Mouse (Mus musculus) kidney, adult 9 months (tissue): ENCODE data around the gene Cfap57.

Source experiments
- DNase-seq: peaks from one replicate; pipeline ENCODE4 v3.0.0; 2022

The Cfap57 gene

GRCm38 (mm10) chr4:118620279-118620966, at the start of gene Cfap57, which contains the start of gene Ebna1bp2:
Cfap57 (minus strand) TSS chr4:118620777.
Ebna1bp2 (plus strand) TSS chr4:118620799.
- DNase-seq = peak; percentile 96

- no peak for DNase-seq
These were observed 38.1 kb upstream of the Cfap57 start, which contains the start of gene Olfr62 for GRCm38 (mm10) chr4:118658652-118659051. Olfr62 (plus strand) TSS chr4:118658952.

- peak; percentile 64 for DNase-seq
These were observed 24.7 kb upstream of the Cfap57 start for GRCm38 (mm10) chr4:118645234-118645633.

GRCm38 (mm10) chr4:118642346-118643190, 22.0 kb upstream of the Cfap57 start:
- no peak for DNase-seq

- no peak for DNase-seq
These were observed 9.7 kb upstream of the Cfap57 start for GRCm38 (mm10) chr4:118630261-118630660.

GRCm38 (mm10) chr4:118621781-118622180, 1.2 kb upstream of the Cfap57 start:
- DNase-seq = no peak

- no peak for DNase-seq
These were observed 367 bp upstream of the Cfap57 start for GRCm38 (mm10) chr4:118620967-118621320.

GRCm38 (mm10) chr4:118615412-118615811, 5.2 kb downstream of the Cfap57 start:
- no peak for DNase-seq

GRCm38 (mm10) chr4:118612619-118613018, 8.0 kb downstream of the Cfap57 start:
- DNase-seq = peak; percentile 41

- no peak for DNase-seq
These were observed 10.7 kb downstream of the Cfap57 start for GRCm38 (mm10) chr4:118609836-118610235.

- DNase-seq = no peak
These were observed 16.5 kb downstream of the Cfap57 start for GRCm38 (mm10) chr4:118604065-118604464.

- DNase-seq = no peak
These were observed 30.8 kb downstream of the Cfap57 start for GRCm38 (mm10) chr4:118589733-118590130.

GRCm38 (mm10) chr4:118589053-118589732, 31.4 kb downstream of the Cfap57 start:
- DNase-seq = no peak

- no peak for DNase-seq
These were observed 37.9 kb downstream of the Cfap57 start for GRCm38 (mm10) chr4:118582629-118583028.

GRCm38 (mm10) chr4:118581508-118581907, 39.1 kb downstream of the Cfap57 start:
- no peak for DNase-seq

GRCm38 (mm10) chr4:118579313-118579712, 41.3 kb downstream of the Cfap57 start:
- DNase-seq = peak; percentile 19

GRCm38 (mm10) chr4:118576097-118576496, 44.5 kb downstream of the Cfap57 start:
- DNase-seq = peak; percentile 81

GRCm38 (mm10) chr4:118571441-118571840, 49.1 kb downstream of the Cfap57 start:
- DNase-seq = no peak

- DNase-seq = no peak
These were observed 51.3 kb downstream of the Cfap57 start for GRCm38 (mm10) chr4:118569320-118569719.

GRCm38 (mm10) chr4:118568709-118569108, 51.9 kb downstream of the Cfap57 start:
- no peak for DNase-seq

GRCm38 (mm10) chr4:118566161-118566676, 54.4 kb downstream of the Cfap57 start:
- peak; percentile 67 for DNase-seq

- DNase-seq = no peak
These were observed 55.7 kb downstream of the Cfap57 start for GRCm38 (mm10) chr4:118564926-118565279.
